Mouse (Mus musculus): ENCODE measurements around the gene Ccdc40.
A peak's percentile ranks its signal among the peaks of the same experiment; 100 is the strongest.

The Ccdc40 gene

DNA sequence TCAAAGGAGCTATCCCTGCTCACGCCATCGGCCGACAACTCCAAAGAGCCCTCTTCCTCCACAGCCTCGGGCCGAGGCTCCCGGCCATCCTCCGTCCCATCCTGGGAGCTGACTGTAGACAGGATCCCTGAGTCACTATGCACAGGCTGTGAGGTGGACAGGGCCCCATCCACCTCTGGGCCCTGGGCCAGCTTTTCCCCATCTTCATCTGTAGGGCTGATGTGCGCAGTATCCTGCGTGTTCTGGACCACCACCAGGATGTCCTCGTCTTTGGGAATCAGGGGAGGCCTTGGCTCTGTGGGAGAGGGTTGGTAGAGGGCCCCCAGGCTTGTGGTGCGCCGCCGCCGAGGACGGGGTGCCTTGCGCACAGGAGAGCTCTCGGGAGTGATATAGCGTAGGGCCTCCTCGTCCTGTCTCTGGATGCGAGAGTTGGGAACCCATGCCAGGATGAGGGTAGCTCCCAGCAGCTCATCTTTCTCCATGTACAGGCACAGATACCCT is 19.5 kb upstream of the Ccdc40 start:
- no peak for DNase-seq (ENCODE audit: low read depth, low spot score)

DNA sequence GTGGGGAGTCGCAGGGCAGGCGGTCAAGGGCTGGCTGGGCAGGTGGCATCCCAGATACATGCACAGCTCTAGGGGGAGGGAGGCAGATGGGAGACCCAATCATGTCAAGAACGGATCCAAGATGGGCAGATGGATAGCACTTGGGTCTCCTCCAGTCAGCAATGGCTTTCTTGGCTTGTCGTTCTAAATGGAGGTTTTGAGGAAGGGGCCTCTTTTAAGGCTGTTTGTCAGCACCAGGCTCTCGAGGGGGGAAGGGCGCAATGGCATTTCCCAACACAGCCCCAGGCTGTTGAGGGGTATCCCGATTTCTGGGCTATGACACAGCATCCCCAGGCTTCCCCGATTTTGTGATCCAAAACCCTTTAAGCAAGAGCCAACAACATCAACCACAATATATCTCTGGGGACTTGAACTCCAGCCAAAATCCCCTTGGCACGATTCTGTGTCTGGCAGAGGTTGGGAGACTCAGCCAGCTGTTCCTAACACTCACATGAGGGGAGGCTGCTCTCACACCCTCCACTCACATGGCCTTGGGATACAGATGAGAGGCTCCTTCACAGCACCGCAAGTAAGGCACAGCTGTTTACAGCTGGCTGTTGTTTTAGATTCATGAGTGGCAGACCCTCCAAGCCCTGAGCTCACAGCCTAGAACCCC is 18.9 kb upstream of the Ccdc40 start:
- no peak for DNase-seq (ENCODE audit: low read depth, low spot score)

DNA sequence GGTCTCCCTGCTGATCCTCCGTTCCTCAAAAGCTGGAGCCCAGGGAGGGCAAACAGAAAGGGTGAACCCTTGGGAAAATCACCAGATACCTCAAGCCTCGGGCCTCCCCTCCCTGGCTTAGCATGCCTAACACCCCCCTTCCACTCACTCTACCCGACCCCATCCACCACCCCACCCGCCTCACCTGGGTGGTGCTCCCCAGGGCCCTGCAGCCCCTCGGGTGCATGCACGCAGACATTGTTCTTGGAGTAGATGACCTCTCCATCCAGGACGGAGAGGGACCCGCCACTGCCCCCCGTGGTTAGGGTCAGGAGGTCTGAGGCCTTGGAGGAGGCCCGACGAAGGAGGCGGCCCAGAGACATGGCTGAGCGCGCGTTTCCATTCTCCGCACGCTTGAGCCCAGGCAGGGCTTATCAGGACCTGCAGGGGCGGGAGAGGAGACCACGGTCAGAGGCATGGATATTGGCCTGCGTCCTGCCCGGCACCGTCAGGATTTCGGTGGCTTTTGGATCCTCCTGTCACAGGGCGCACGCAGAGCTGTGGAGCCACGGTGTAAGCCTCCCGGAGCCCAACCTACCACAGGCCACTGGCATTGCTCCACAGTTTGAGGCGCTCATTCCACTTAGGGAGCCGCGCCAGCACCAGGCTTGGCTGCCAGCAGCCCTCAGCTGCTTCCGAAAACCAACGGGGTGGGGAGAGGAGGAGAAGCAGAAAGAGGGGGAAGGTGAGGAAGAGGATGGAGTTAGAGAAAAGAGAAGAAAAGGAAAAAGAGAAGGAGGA is 17.9 kb upstream of the Ccdc40 start:
- DNase-seq (ENCODE audit: low read depth, low spot score), result no peak

GRCm38 (mm10) chr11:119211604-119212309 is 16.6 kb upstream of the Ccdc40 start:
- peak; percentile 76 for DNase-seq (ENCODE audit: low read depth, low spot score)

GRCm38 (mm10) chr11:119213166-119213885 is 15.0 kb upstream of the Ccdc40 start:
- no peak for DNase-seq (ENCODE audit: low read depth, low spot score)

GRCm38 (mm10) chr11:119215038-119215904 is 13.1 kb upstream of the Ccdc40 start:
- no peak for DNase-seq (ENCODE audit: low read depth, low spot score)

DNA sequence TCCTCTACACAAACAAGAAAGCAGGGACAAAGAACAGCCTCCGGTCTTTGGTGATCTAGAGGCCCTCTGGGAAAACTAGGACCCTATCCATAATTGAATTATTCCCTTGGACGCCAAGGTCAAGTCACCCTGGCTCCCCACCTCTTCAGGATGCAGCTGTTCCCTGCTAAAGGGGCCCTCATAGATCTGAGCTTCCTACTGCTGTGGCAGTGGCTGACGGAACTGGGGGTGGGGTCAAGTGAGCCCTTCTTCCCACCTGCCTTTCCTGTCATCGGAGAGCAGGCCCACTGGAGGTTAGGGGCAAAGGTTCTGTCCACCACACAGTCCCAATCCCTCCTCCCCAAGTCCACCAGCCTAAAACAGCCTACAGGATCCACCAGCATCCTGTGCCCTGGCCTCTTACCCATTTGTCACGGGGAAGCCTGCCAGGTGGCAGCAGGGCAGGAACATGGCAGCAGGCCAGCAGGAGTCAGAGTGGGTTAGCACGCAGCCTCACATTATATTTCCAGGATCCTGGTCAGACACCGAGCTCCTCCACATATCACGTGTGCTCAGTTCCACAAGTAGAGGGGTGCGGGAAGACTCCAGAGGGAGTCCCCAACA is 12.4 kb upstream of the Ccdc40 start:
- DNase-seq (ENCODE audit: low read depth, low spot score), result no peak

GRCm38 (mm10) chr11:119217861-119218260 is 10.5 kb upstream of the Ccdc40 start:
- DNase-seq (ENCODE audit: low read depth, low spot score), result no peak

DNA sequence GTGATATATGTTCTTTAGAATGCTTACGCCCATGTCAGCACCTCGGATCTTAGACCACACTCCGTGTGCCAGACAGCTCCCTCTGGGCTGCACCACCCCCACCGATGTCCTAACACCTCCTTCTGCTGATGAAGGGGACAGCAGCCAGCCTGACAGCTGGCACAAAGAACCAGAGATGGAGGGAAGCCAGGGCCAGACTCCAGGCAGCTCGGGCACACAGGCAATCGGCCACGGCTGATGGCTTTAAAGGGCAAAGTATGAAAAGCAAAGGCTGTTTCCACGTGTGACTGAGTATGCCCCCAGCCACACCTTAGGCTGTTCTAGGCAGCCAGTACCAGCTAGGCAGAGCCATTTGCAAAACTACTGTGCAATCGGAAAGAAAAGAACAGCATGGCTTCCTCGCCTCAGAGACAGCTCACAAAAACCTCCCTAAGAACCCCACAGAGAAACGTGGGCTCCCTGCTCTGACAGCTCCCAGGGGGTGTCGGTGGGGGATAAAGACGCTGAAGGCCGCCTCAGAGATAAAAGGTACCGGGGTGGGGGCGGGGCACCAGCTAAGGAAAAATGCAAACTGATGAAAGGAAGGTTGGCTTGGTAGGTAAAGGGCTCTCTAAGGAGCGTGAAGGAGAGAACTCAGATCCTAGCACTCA is 8.4 kb upstream of the Ccdc40 start:
- no peak for DNase-seq (ENCODE audit: low read depth, low spot score)

GRCm38 (mm10) chr11:119221812-119222510 is 6.4 kb upstream of the Ccdc40 start:
- DNase-seq (ENCODE audit: low read depth, low spot score), result no peak

- DNase-seq (ENCODE audit: low read depth, low spot score), result no peak
Observed at GRCm38 (mm10) chr11:119223124-119223890, 5.1 kb upstream of the Ccdc40 start.

DNA sequence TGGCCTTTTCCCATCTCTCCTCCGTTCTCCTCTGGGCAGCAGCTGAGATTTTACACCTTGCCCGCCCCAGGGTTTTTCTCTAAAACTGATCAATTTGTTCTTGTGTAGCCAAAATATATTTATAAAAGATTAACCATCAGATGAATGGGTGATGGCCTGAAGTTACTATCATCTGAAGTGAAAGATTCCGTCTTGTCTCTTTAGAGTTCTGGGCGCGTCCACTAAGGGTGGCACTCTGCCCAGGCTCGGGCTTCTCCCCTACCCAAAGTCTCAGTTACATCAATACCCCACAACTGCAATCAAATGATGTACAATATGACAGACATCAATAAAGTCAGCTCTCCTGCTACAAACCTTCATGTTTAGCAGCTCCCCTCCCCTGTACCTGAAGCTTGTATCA is 3.4 kb upstream of the Ccdc40 start:
- no peak for DNase-seq (ENCODE audit: low read depth, low spot score)

DNA sequence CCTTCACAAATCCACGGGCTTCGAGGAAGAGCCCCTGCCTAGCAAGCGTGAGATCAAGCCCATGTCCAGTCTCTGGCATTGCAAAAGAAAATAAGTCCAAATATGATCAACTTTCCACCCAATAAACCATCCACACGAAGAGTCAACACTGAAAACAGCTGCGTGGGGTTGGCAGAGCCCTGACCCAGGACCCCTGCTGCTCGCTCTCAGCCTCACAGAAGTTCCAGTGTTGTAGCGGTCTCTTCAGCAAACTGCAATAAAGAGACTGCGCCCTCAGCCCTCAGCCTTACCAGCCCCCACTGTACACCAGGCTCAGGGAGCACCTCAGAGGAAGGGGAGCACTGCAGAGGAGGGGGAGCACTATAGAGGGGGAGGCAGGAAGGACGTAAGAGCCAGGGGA is 2.7 kb upstream of the Ccdc40 start:
- no peak for DNase-seq (ENCODE audit: low read depth, low spot score)

- no peak for DNase-seq (ENCODE audit: low read depth, low spot score)
Observed at GRCm38 (mm10) chr11:119227591-119227990, 781 bp upstream of the Ccdc40 start.

DNA sequence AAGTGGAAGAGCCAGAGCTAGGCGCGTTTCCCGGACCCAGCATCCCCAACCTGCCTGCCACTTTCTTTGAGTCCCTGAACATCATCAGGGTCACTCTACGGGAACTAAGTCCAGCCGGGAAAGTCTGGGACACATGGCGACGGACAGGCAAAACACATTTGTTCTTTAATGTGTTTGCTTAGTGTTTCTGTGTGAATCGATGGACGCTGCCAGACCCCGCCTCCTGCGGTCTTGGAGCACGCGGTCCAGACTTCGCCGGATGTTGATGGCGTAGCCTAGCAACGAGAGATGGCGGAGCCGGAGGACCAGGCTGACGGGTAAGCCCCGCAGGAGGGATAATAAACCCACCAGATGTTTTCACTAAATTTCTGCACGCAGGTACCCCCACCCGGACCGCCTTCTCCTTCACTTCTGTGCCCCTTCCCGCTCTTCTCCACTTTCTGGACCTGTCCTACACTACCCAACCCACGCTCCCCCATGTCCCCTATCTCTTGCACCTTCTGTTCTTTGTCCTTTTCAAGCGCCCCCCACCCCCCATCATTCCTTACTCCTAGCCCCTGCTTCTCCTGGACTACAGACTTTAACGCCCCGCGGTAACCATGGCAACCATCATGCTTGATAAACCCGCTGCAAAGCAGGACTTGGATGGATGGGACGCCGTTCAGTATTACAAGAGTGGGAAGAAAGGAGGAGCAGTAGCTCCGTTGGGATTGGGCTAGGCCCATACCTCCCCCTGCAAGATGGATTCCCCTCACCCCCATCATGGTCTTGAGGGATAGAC is 664 bp downstream of the Ccdc40 start:
- peak; percentile 95 for DNase-seq (ENCODE audit: low read depth, low spot score)

DNA sequence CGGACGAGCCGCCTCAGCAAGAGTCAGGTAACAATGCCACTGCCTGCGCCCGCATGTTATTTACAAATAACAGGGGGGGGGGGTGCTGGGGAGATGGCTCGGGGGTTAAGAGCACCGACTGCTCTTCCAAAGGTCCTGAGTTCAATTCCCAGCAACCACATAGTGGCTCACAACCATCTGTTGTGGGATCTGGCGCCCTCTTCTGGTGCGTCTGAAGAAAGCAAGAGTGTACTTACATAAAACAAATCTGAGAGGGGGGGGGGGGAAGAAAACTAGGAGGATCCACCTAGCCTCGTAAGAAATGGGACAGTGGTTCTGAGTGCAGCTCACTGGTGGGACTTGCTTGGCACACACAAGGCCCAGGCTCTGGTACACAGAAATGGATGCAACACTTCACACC is 6.4 kb downstream of the Ccdc40 start:
- no peak for DNase-seq (ENCODE audit: low read depth, low spot score)

DNA sequence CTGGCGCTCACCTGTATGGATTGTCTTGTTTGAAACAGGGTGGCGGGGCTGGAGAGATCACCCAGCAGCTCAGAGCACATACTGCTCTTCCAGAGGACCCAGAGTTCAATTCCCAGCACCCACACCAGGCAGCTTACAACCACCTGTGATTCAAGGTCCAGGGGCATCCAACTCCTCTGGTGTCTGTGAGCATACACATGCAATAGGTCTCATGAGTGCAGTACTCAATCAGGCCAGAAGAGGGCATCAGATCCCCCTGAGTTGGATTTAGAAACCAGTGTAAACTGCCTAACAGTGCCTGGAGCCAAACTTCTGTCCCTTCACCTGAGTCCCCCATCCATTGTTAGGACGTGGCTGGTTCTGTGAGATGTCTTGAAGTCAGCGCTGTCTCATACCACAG is 7.2 kb downstream of the Ccdc40 start:
- DNase-seq (ENCODE audit: low read depth, low spot score), result peak; percentile 73

GRCm38 (mm10) chr11:119236354-119236753 is 8.0 kb downstream of the Ccdc40 start:
- DNase-seq (ENCODE audit: low read depth, low spot score), result no peak
